11 mouse cellular contexts compared by ENCODE assay signal in the genomic region with DNA sequence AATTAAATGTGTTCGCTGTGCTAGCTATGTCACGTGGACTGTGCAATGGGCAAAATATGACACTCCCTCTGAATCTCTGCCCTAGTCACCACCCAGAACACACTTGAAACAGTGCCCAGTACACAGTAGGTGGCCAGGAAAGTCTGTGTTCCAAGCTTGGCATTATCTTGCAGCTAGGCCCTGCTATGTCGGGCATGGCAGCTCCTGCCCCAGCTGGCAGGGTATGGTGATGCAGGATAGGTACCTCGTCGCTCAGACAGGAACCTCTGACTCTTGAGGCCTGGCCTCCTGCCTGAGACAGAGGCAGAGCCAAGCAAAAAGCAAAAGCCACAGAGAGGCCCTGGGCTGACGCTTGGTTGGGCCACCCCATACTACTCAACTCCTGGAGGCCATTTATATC. TPM values are rescaled to one million over a fixed set of nuclear protein-coding genes. Genes with fewer than 3 reads are reported as not detected.
DNase-seq lines count a peak whose midpoint lies in the region; ATAC-seq and TF ChIP-seq lines count a peak whose summit lies in the region.
"Had no signal": no experiment of that assay in that cellular context is flagged by ENCODE, and none has a peak within 500 bp of the region (broad histone marks: within the 10 kb centered on the region; RNA-seq: fewer than 3 reads in every experiment).

No protein-coding gene starts in this region.

- H3K9me3 ChIP-seq in liver, embryonic 11.5 days (ENCODE audit: control insufficient read depth, low read length), result no peaks in the 10 kb centered on the region
- H3K9me3 ChIP-seq: intestine, embryonic 15.5 days; limb, embryonic 13.5 days had no signal

- H3K36me3 ChIP-seq in liver, adult 2 months (ENCODE audit: control insufficient read depth, insufficient read depth, low read length), result no peaks in the 10 kb centered on the region
- H3K36me3 ChIP-seq in liver, embryonic 11.5 days (ENCODE audit: control insufficient read depth, insufficient read depth, low read length), result no peaks in the 10 kb centered on the region
- H3K36me3 ChIP-seq: intestine, embryonic 15.5 days; limb, embryonic 13.5 days had no signal

- TF ChIP-seq POLR2A in liver, adult 2 months (IDR thresholded peaks at IDR 0.05; ENCODE audit: extremely low read depth, insufficient read depth, low read length), result no peak
- no peak for TF ChIP-seq POLR2A in brain, embryonic 14.5 days (IDR thresholded peaks at IDR 0.05; ENCODE audit: borderline replicate concordance, extremely low read depth, insufficient read depth, insufficient read length, poor library complexity, severe bottlenecking)

- no peak overlapping the region for H3K4me2 ChIP-seq in liver, embryonic 11.5 days
- H3K4me2 ChIP-seq: intestine, embryonic 15.5 days; limb, embryonic 13.5 days had no signal

- H3K9ac ChIP-seq in liver, adult 2 months (ENCODE audit: low read depth, low read length), result no peak overlapping the region
- no peak overlapping the region for H3K9ac ChIP-seq in liver, embryonic 11.5 days (ENCODE audit: low read depth, low read length)
- H3K9ac ChIP-seq: intestine, embryonic 15.5 days; limb, embryonic 13.5 days had no signal

- H3K4me1 ChIP-seq in liver, adult 2 months (ENCODE audit: control insufficient read depth, insufficient read depth, low read length), result peaks cover 10% of the 10 kb centered on the region; the same call in 1 of the 2 replicates
- peaks cover 2% of the 10 kb centered on the region; the same call in 1 of the 2 replicates for H3K4me1 ChIP-seq in liver, embryonic 11.5 days (replicated peaks; ENCODE audit: control insufficient read depth, insufficient read depth, low read length)

- peak; percentile 56 for TF ChIP-seq CTCF in liver, adult 2 months (IDR thresholded peaks at IDR 0.05; ENCODE audit: low read depth, low read length)
- TF ChIP-seq CTCF in brain, embryonic 14.5 days (IDR thresholded peaks at IDR 0.05; ENCODE audit: borderline replicate concordance, extremely low read depth, insufficient read depth, insufficient read length), result no peak

- no peak for ATAC-seq in liver, embryonic 11.5 days (replicated peaks; ENCODE audit: low FRiP score)
- no peak for ATAC-seq in CD4-positive, CD25-positive, alpha-beta regulatory T cell, adult 4 months
- ATAC-seq: intestine, embryonic 15.5 days had no signal

- no peaks in the 10 kb centered on the region for H3K79me2 ChIP-seq in liver, adult 2 months (ENCODE audit: control insufficient read depth, insufficient read depth, low read length)

- WGBS in liver, adult 2 months, result 16% methylated on average over 6 of the region's 6 CpGs
- whole genome bisulfite sequencing in liver, embryonic 11.5 days, result 72% methylated on average over 6 of the region's 6 CpGs

- H3K4me3 ChIP-seq in liver, adult 2 months (ENCODE audit: insufficient read depth, low read depth, low read length), result no peak overlapping the region
- no peak overlapping the region for H3K4me3 ChIP-seq in liver, embryonic 11.5 days (ENCODE audit: low read depth, low read length)
- H3K4me3 ChIP-seq: intestine, embryonic 15.5 days; limb, embryonic 13.5 days had no signal

- no peaks in the 10 kb centered on the region for H3K27me3 ChIP-seq in liver, adult 2 months (ENCODE audit: control insufficient read depth, insufficient read depth, low read length)
- H3K27me3 ChIP-seq in liver, embryonic 11.5 days (replicated peaks; ENCODE audit: control insufficient read depth, insufficient read depth, low read length), result peaks cover 47% of the 10 kb centered on the region

- intact Hi-C loops in heart, postnatal 14 days (cut with DNase I), result loop anchor here (5.0 kb wide), 1 partner anchor 39 kb away; no protein-coding TSS in a partner anchor

- DNase-seq in liver, adult 2 months (ENCODE audit: extremely low read depth, low read depth, low spot score), result peak; percentile 98
- no peak for DNase-seq in liver, embryonic 11.5 days (ENCODE audit: low spot score)
- DNase-seq in brain, embryonic 14.5 days (ENCODE audit: low read depth), result peak; percentile 51
- peak; percentile 86 to 92 for DNase-seq in cerebellum, postnatal 25 days
- peak; percentile 56 to 75 for DNase-seq in heart, postnatal 14 days
- no peak for DNase-seq in spleen, postnatal 36 days (ENCODE audit: low spot score in 2 of 2)
- DNase-seq in urinary bladder, adult 2 months (ENCODE audit: low spot score), result no peak
- DNase-seq: right cerebral cortex, postnatal 14 days had no signal

- no peak overlapping the region for H3K27ac ChIP-seq in liver, adult 2 months (replicated peaks; ENCODE audit: insufficient read depth, low read depth, low read length)
- H3K27ac ChIP-seq in liver, embryonic 11.5 days (ENCODE audit: low read depth, low read length), result no peak overlapping the region
- H3K27ac ChIP-seq: intestine, embryonic 15.5 days; limb, embryonic 13.5 days had no signal

RNA-seq across cellular contexts. Expression of gene Tnrc6c, which starts 57.9 kb away (rescaled TPM):
- 6.3 and 8.3 TPM in 2 replicates for total RNA-seq in liver, adult 2 months (2014; rRNA removed)
- polyA plus RNA-seq in liver, adult 2 months (2012; rRNA removed), result 4.1 and 5.7 TPM in 2 replicates
- polyA plus RNA-seq in liver, embryonic 11.5 days (2014; fragmentation: Nextera tagmentation; extraction: Ambion mirVana), result 8.0 TPM in 2 replicates
- polyA plus RNA-seq in brain, embryonic 14.5 days (2012; rRNA removed), result 54.3 and 82.0 TPM in 2 replicates
- total RNA-seq in heart, postnatal 14 days (2021), result 10 to 100 TPM; 36.2 to 36.5 TPM
- polyA plus RNA-seq in CD4-positive, CD25-positive, alpha-beta regulatory T cell, adult 4 months (2017; shearing (Covaris generic)), result 10 to 100 TPM; 19.6 to 21.4 TPM
- polyA plus RNA-seq in urinary bladder, adult 2 months (2012; rRNA removed), result 11.9 and 19.1 TPM in 2 replicates

Comparison
In these comparisons a context has a peak if more than half of its experiments do, and no peak if none do; other contexts are left out.
1. DNase-seq: peak in liver, adult 2 months (single experiment), brain, embryonic 14.5 days (single experiment), cerebellum, postnatal 25 days (2 of 2) and heart, postnatal 14 days (2 of 2); none in liver, embryonic 11.5 days (single experiment), spleen, postnatal 36 days (0 of 2) and urinary bladder, adult 2 months (single experiment).